Mouse (Mus musculus): Measurements from ENCODE around the gene Ddx47. TPM values are rescaled to one million over a fixed set of nuclear protein-coding genes. Genes with fewer than 3 reads are reported as not detected.

The Ddx47 gene
- total and polyA plus RNA-seq, 2 experiments: 25.6 to 26.4 TPM

- DNase-seq (ENCODE audit: extremely low read depth, low read depth, low spot score): no peak
- WGBS: 92% methylated on average over 8 of the region's 8 CpGs
- H3K79me2 ChIP-seq (ENCODE audit: control insufficient read depth, insufficient read depth, low read length): no peaks in the 10 kb centered on the region
- no peaks in the 10 kb centered on the region for H3K4me1 ChIP-seq (ENCODE audit: control insufficient read depth, insufficient read depth, low read length)
- no peaks in the 10 kb centered on the region for H3K36me3 ChIP-seq (ENCODE audit: control insufficient read depth, insufficient read depth, low read length)
- no peak overlapping the region for H3K4me3 ChIP-seq (ENCODE audit: insufficient read depth, low read depth, low read length)
- no peak for TF ChIP-seq POLR2A (IDR thresholded peaks at IDR 0.05; ENCODE audit: extremely low read depth, insufficient read depth, low read length)
- TF ChIP-seq CTCF (IDR thresholded peaks at IDR 0.05; ENCODE audit: low read depth, low read length): no peak
- no peak overlapping the region for H3K27ac ChIP-seq (replicated peaks; ENCODE audit: insufficient read depth, low read depth, low read length)
- no peaks in the 10 kb centered on the region for H3K27me3 ChIP-seq (ENCODE audit: control insufficient read depth, insufficient read depth, low read length)
- H3K9ac ChIP-seq (ENCODE audit: low read depth, low read length): no peak overlapping the region
These were observed 13.3 kb upstream of the Ddx47 start for GRCm38 (mm10) chr6:134998076-134998475.

DNA sequence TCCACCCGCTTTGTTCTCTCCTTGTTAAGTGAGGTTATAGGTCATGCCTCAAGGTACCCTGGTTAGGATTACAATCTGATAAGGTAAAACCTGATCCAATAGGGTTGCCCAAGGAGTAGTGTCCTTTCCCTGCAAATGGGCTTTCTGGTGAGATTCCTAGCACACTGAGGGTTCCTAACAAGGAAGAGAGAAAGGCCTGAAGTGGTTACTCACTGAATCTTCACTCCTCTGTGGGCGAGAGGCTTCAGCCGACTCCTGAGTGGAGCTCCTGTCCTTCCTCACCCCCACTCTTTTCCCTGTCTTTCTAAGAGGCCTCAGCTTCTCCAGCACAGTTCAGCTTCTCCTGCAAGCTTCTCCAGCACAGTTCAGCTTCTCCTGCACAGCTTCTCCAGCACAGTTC is 12.6 kb upstream of the Ddx47 start:
- no peak for TF ChIP-seq CTCF (IDR thresholded peaks at IDR 0.05; ENCODE audit: low read depth, low read length)
- TF ChIP-seq POLR2A (IDR thresholded peaks at IDR 0.05; ENCODE audit: extremely low read depth, insufficient read depth, low read length): no peak
- H3K36me3 ChIP-seq (ENCODE audit: control insufficient read depth, insufficient read depth, low read length): no peaks in the 10 kb centered on the region
- WGBS: 78% methylated on average over 3 of the region's 3 CpGs
- DNase-seq (ENCODE audit: extremely low read depth, low read depth, low spot score): no peak
- no peak overlapping the region for H3K9ac ChIP-seq (ENCODE audit: low read depth, low read length)
- no peaks in the 10 kb centered on the region for H3K4me1 ChIP-seq (ENCODE audit: control insufficient read depth, insufficient read depth, low read length)
- H3K79me2 ChIP-seq (ENCODE audit: control insufficient read depth, insufficient read depth, low read length): no peaks in the 10 kb centered on the region
- H3K27ac ChIP-seq (replicated peaks; ENCODE audit: insufficient read depth, low read depth, low read length): no peak overlapping the region
- H3K27me3 ChIP-seq (ENCODE audit: control insufficient read depth, insufficient read depth, low read length): no peaks in the 10 kb centered on the region
- no peak overlapping the region for H3K4me3 ChIP-seq (ENCODE audit: insufficient read depth, low read depth, low read length)

GRCm38 (mm10) chr6:135000272-135000671 is 11.1 kb upstream of the Ddx47 start:
- Histone ChIP-seq H3K36me3 (ENCODE audit: control insufficient read depth, insufficient read depth, low read length) (no peaks in the 10 kb centered on the region), H3K27me3 (ENCODE audit: control insufficient read depth, insufficient read depth, low read length) (no peaks in the 10 kb centered on the region), H3K9ac (ENCODE audit: low read depth, low read length) (no peak overlapping the region), H3K4me1 (ENCODE audit: control insufficient read depth, insufficient read depth, low read length) (no peaks in the 10 kb centered on the region), H3K4me3 (ENCODE audit: insufficient read depth, low read depth, low read length) (no peak overlapping the region), H3K79me2 (ENCODE audit: control insufficient read depth, insufficient read depth, low read length) (no peaks in the 10 kb centered on the region), H3K27ac (replicated peaks; ENCODE audit: insufficient read depth, low read depth, low read length) (no peak overlapping the region)
- DNase-seq (ENCODE audit: extremely low read depth, low read depth, low spot score): no peak
- no peak for TF ChIP-seq CTCF (IDR thresholded peaks at IDR 0.05; ENCODE audit: low read depth, low read length)
- TF ChIP-seq POLR2A (IDR thresholded peaks at IDR 0.05; ENCODE audit: extremely low read depth, insufficient read depth, low read length): no peak
- WGBS: 62% methylated on average over 4 of the region's 4 CpGs

- DNase-seq (ENCODE audit: extremely low read depth, low read depth, low spot score): no peak
- Histone ChIP-seq H3K27ac (replicated peaks; ENCODE audit: insufficient read depth, low read depth, low read length) (no peak overlapping the region), H3K36me3 (ENCODE audit: control insufficient read depth, insufficient read depth, low read length) (no peaks in the 10 kb centered on the region), H3K4me1 (ENCODE audit: control insufficient read depth, insufficient read depth, low read length) (no peaks in the 10 kb centered on the region), H3K9ac (ENCODE audit: low read depth, low read length) (no peak overlapping the region), H3K27me3 (ENCODE audit: control insufficient read depth, insufficient read depth, low read length) (no peaks in the 10 kb centered on the region), H3K79me2 (ENCODE audit: control insufficient read depth, insufficient read depth, low read length) (no peaks in the 10 kb centered on the region), H3K4me3 (ENCODE audit: insufficient read depth, low read depth, low read length) (no peak overlapping the region)
- TF ChIP-seq CTCF (IDR thresholded peaks at IDR 0.05; ENCODE audit: low read depth, low read length) (no peak), POLR2A (IDR thresholded peaks at IDR 0.05; ENCODE audit: extremely low read depth, insufficient read depth, low read length) (no peak)
- 84% methylated on average over 4 of the region's 4 CpGs for WGBS
These were observed 9.4 kb upstream of the Ddx47 start for GRCm38 (mm10) chr6:135001991-135002390.

DNA sequence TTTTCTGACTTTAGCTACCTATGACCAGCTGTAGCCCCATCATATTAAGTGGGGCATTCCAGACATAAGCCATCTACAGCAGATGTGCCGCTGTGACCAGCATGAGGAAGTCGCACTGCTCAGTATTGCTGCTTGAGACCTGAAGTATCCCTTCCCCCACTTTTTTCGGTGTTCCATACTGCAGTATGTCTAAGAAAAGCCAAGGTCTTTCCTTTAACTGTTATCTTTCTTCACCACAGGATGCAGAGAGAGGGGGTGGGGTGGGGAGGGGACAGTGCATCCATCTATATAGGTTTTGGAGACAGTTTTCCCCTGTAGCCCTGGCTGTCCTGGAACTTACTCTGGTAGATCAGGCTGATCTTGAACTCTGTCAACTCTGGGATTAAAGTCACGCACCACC is 5.0 kb upstream of the Ddx47 start:
- Histone ChIP-seq H3K4me3 (ENCODE audit: insufficient read depth, low read depth, low read length) (no peak overlapping the region), H3K36me3 (ENCODE audit: control insufficient read depth, insufficient read depth, low read length) (no peaks in the 10 kb centered on the region), H3K27me3 (ENCODE audit: control insufficient read depth, insufficient read depth, low read length) (no peaks in the 10 kb centered on the region), H3K27ac (replicated peaks; ENCODE audit: insufficient read depth, low read depth, low read length) (no peak overlapping the region), H3K79me2 (ENCODE audit: control insufficient read depth, insufficient read depth, low read length) (no peaks in the 10 kb centered on the region), H3K9ac (ENCODE audit: low read depth, low read length) (no peak overlapping the region), H3K4me1 (ENCODE audit: control insufficient read depth, insufficient read depth, low read length) (no peaks in the 10 kb centered on the region)
- no peak for DNase-seq (ENCODE audit: extremely low read depth, low read depth, low spot score)
- WGBS: 85% methylated on average over 4 of the region's 4 CpGs
- no peak for TF ChIP-seq POLR2A (IDR thresholded peaks at IDR 0.05; ENCODE audit: extremely low read depth, insufficient read depth, low read length)
- no peak for TF ChIP-seq CTCF (IDR thresholded peaks at IDR 0.05; ENCODE audit: low read depth, low read length)

DNA sequence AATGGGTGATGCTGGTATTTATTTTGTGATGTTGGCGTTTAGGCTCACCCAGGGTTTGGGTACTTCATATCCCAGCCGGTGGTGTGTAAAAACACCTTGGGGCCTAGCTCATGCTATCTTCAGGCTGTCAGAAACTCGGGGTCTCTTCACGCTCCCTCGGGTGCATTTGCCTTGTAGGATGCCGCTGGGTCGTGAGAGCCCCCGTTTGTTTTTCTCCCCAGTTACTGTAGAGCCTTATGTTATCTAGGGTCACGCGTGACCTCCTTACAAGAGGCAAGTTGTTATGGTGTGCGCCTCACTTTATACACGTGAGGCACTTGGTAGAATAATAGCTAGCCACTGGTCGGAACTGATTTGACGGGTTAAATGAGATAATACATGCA is 313 bp downstream of the Ddx47 start:
- no peak for DNase-seq (ENCODE audit: extremely low read depth, low read depth, low spot score)
- Histone ChIP-seq H3K36me3 (ENCODE audit: control insufficient read depth, insufficient read depth, low read length) (peaks cover 23% of the 10 kb centered on the region), H3K79me2 (ENCODE audit: control insufficient read depth, insufficient read depth, low read length) (peaks cover 7% of the 10 kb centered on the region; the same call in 1 of the 2 replicates), H3K4me3 (ENCODE audit: insufficient read depth, low read depth, low read length) (peak overlapping the region; percentile 68), H3K9ac (ENCODE audit: low read depth, low read length) (peak overlapping the region; percentile 82), H3K4me1 (ENCODE audit: control insufficient read depth, insufficient read depth, low read length) (peaks cover 4% of the 10 kb centered on the region; the same call in 1 of the 2 replicates), H3K27me3 (ENCODE audit: control insufficient read depth, insufficient read depth, low read length) (no peaks in the 10 kb centered on the region), H3K27ac (replicated peaks; ENCODE audit: insufficient read depth, low read depth, low read length) (peak overlapping the region; percentile 36)
- TF ChIP-seq CTCF (IDR thresholded peaks at IDR 0.05; ENCODE audit: low read depth, low read length) (no peak), POLR2A (IDR thresholded peaks at IDR 0.05; ENCODE audit: extremely low read depth, insufficient read depth, low read length) (no peak)
- WGBS: 1% methylated on average over 14 of the region's 14 CpGs
